In the genomic region with DNA sequence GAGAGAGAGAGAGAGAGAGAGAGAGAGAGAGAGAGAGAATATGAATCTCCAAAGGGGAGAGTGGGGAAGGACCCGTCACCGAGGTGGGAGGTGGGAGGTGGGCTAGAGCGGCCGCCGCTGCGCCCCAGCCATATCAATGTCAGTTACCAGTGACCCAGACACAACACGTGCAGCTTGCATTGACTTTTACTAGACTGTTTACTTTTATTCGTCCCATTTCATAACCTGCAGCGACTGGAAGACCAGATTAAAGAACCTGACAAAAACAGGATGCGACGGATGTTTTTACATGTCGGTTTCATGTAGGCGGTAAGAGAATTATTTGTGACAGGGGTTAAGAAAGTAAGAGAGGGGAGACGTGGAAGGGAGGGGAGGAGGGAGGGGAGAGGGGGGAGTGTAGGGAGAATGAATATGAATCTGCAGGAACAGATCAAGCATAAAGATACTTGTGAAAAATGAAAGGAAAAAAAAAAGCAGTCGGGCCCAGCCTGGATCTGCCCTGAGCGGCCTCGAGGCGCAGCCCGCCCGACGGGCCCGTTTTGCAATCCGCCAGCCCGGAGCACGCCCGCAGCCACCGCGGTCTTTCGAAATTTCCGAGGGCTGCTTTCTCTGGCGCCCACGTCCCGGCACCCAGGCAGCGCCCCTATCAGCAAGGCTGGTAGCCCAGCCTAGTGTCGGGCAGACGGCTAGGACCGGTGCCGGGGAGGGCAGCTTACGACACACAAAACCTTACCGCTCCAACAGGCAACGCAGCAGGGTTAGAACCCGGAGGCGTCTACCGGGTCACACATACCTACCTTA, we compare ENCODE assay signal across 7 mouse cellular contexts. TPM values are rescaled to one million over a fixed set of nuclear protein-coding genes. Genes with fewer than 3 reads are reported as not detected.
DNase-seq lines count a peak whose midpoint lies in the region; ATAC-seq and TF ChIP-seq lines count a peak whose summit lies in the region.

No protein-coding gene starts in this region.

- H3K4me2 ChIP-seq in forebrain, embryonic 12.5 days, result peak overlapping the region; percentile 94
- H3K4me2 ChIP-seq in hindbrain, embryonic 16.5 days (ENCODE audit: low read length), result peak overlapping the region; percentile 50
- peak overlapping the region; percentile 64 for H3K4me2 ChIP-seq in liver, embryonic 15.5 days

- H3K9ac ChIP-seq in forebrain, embryonic 12.5 days, result peak overlapping the region; percentile 51
- peak overlapping the region; percentile 36 for H3K9ac ChIP-seq in hindbrain, embryonic 16.5 days (ENCODE audit: low read depth, low read length)
- H3K9ac ChIP-seq in liver, embryonic 15.5 days, result no peak overlapping the region

- H3K9me3 ChIP-seq in E14TG2a.4 (ENCODE audit: low read length), result peaks cover 5% of the 10 kb centered on the region
- no peaks in the 10 kb centered on the region for H3K9me3 ChIP-seq in forebrain, embryonic 12.5 days
- no peaks in the 10 kb centered on the region for H3K9me3 ChIP-seq in hindbrain, embryonic 16.5 days (ENCODE audit: control insufficient read depth, low read length)
- no peaks in the 10 kb centered on the region for H3K9me3 ChIP-seq in liver, embryonic 15.5 days (replicated peaks)

- DNase-seq in adipocyte (ENCODE audit: low spot score), result peak; percentile 35
- DNase-seq in neural tube, embryonic 10.5 days (ENCODE audit: extremely low spot score, low spot score), result peak; percentile 71
- no peak for DNase-seq in left cerebral cortex, adult 9 months (ENCODE audit: low spot score in 2 of 2)

- TF ChIP-seq CTCF in E14TG2a.4 (conservative IDR thresholded peaks at IDR 0.05; ENCODE audit: low read length), result no peak

- no peaks in the 10 kb centered on the region for H3K36me3 ChIP-seq in E14TG2a.4 (ENCODE audit: insufficient read depth, low read length)
- no peaks in the 10 kb centered on the region for H3K36me3 ChIP-seq in forebrain, embryonic 12.5 days (replicated peaks)
- no peaks in the 10 kb centered on the region for H3K36me3 ChIP-seq in hindbrain, embryonic 16.5 days (ENCODE audit: control insufficient read depth, insufficient read depth, low read length)
- no peaks in the 10 kb centered on the region for H3K36me3 ChIP-seq in liver, embryonic 15.5 days (replicated peaks)

- peak overlapping the region; percentile 84 for H3K4me3 ChIP-seq in E14TG2a.4 (replicated peaks; ENCODE audit: low read length)
- peak overlapping the region; percentile 57 for H3K4me3 ChIP-seq in forebrain, embryonic 12.5 days (replicated peaks)
- peak overlapping the region; percentile 49 for H3K4me3 ChIP-seq in hindbrain, embryonic 16.5 days (ENCODE audit: low read length)
- peak overlapping the region; percentile 54 for H3K4me3 ChIP-seq in liver, embryonic 15.5 days (replicated peaks)

- under 1% methylated on average over 44 of the region's 44 CpGs for WGBS in forebrain, embryonic 12.5 days
- WGBS in hindbrain, embryonic 16.5 days, result under 1% methylated on average over 44 of the region's 44 CpGs
- WGBS in liver, embryonic 15.5 days (ENCODE audit: insufficient replicate concordance), result 2% methylated on average over 44 of the region's 44 CpGs

- no peak overlapping the region for H3K27ac ChIP-seq in forebrain, embryonic 12.5 days
- H3K27ac ChIP-seq in hindbrain, embryonic 16.5 days (ENCODE audit: low read depth, low read length), result no peak overlapping the region
- no peak overlapping the region for H3K27ac ChIP-seq in liver, embryonic 15.5 days (replicated peaks)

- no peak for ATAC-seq in forebrain, embryonic 12.5 days (ENCODE audit: low FRiP score)
- ATAC-seq in hindbrain, embryonic 16.5 days, result no peak
- ATAC-seq in liver, embryonic 15.5 days (ENCODE audit: insufficient read depth), result peak; percentile 34; the same call in 1 of the 2 replicates

- peaks cover 33% of the 10 kb centered on the region for H3K4me1 ChIP-seq in E14TG2a.4 (replicated peaks; ENCODE audit: low read depth, low read length)
- peaks cover 26% of the 10 kb centered on the region for H3K4me1 ChIP-seq in forebrain, embryonic 12.5 days
- peaks cover 17% of the 10 kb centered on the region for H3K4me1 ChIP-seq in hindbrain, embryonic 16.5 days (ENCODE audit: control insufficient read depth, insufficient read depth, low read depth, low read length)
- H3K4me1 ChIP-seq in liver, embryonic 15.5 days (replicated peaks), result no peaks in the 10 kb centered on the region; the same call in 1 of the 2 replicates

- H3K27me3 ChIP-seq in E14TG2a.4 (ENCODE audit: insufficient read depth, low read length), result peaks cover 82% of the 10 kb centered on the region
- H3K27me3 ChIP-seq in forebrain, embryonic 12.5 days, result peaks cover 44% of the 10 kb centered on the region
- H3K27me3 ChIP-seq in hindbrain, embryonic 16.5 days (replicated peaks; ENCODE audit: control insufficient read depth, insufficient read depth, low read length), result peaks cover 19% of the 10 kb centered on the region
- H3K27me3 ChIP-seq in liver, embryonic 15.5 days, result peaks cover 79% of the 10 kb centered on the region

RNA-seq across cellular contexts. Expression of a gene that starts 1.8 kb away (rescaled TPM):
- 23.3 and 25.9 TPM in 2 replicates for polyA plus RNA-seq in forebrain, embryonic 12.5 days (2016; fragmentation: Nextera tagmentation; extraction: Ambion mirVana)
- 3.4 and 5.6 TPM in 2 replicates for polyA plus RNA-seq in hindbrain, embryonic 16.5 days (2015; fragmentation: Nextera tagmentation; extraction: Ambion mirVana)
- 5.9 and 6.6 TPM in 2 replicates for polyA plus RNA-seq in liver, embryonic 15.5 days (2015; fragmentation: Nextera tagmentation; extraction: Ambion mirVana)

Comparison
In these comparisons a context has a peak if more than half of its experiments do, and no peak if none do; other contexts are left out.
1. DNase-seq: peak in adipocyte (single experiment) and neural tube, embryonic 10.5 days (single experiment); none in left cerebral cortex, adult 9 months (0 of 2).
2. Peak in every context shown above with its lines, with median percentiles within 50 percentile points of each other: H3K4me3 ChIP-seq and H3K4me2 ChIP-seq.